Mouse (Mus musculus) c-Kit-negative CD71-positive TER-119-positive erythroid progenitor cells, embryonic 14.5 days (primary cell): Measurements from ENCODE around the gene Taf4.

Experiments used
- DNase-seq: peaks from one replicate; pipeline ENCODE4 v3.0.0-alpha.2; 2013; ENCODE audit warnings: low read depth, low spot score

The Taf4 gene

GRCm38 (mm10) chr2:179976628-179977343 lies at the start of gene Taf4:
Taf4 (minus strand) TSS chr2:179976646.
- DNase-seq = peak; percentile 82

DNA sequence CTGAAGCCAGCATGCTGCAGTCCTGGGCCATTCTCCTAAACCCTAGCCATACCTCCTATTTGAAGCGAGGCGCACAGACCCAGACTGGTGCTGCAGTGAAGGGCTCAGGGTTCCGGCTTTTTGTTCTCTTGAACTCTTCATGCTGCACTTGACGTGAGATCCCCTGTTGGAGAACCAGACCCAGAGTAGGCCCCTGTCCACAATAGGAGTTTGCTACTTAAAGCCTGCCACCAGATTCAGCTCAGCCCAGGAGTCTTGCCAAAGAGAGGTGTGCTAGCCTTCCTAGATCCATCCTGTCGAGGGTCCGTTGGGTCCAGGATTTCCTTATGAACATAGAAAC lies 49.4 kb upstream of the Taf4 start:
- DNase-seq = no peak

DNA sequence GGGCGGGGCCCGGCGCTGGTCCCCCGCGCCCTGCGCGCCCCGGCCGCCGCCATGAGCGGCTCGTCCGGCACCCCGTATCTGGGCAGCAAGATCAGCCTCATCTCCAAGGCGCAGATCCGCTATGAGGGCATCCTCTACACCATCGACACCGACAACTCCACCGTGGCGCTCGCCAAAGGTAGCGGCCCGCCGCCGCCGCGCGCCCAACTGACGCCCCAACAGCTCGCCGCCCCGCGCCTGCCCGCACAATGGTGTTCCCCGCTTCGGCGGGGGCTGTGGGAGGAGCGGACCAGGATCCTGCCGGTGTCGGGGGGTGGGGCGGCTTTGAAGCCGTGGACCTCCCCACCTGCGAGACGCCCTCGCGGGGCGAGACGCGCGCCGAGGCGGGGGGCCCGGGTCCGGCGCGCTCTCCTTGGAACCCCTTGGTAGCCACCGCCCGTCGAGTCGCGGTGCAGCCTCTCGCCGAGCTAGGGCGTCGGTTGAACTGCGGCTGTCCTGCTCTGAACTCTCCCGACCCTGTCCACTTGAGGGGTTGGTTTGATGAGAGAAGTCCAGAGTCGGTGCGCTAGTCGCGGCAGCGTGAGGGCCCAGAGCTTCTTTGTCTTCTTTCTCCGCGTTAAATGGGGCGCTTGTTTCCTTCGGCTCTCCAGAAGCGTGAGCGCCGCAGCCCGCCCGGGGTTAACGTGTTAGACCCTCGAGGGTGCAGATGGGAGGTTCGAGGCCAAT lies 48.9 kb upstream of the Taf4 start:
- DNase-seq = no peak

- peak; percentile 96 for DNase-seq
Measured at GRCm38 (mm10) chr2:180024401-180025098, 48.1 kb upstream of the Taf4 start, which contains the start of gene Lsm14b. Lsm14b (plus strand) TSS chr2:180024987.

GRCm38 (mm10) chr2:180022751-180023150 lies 46.3 kb upstream of the Taf4 start:
- DNase-seq = no peak

DNA sequence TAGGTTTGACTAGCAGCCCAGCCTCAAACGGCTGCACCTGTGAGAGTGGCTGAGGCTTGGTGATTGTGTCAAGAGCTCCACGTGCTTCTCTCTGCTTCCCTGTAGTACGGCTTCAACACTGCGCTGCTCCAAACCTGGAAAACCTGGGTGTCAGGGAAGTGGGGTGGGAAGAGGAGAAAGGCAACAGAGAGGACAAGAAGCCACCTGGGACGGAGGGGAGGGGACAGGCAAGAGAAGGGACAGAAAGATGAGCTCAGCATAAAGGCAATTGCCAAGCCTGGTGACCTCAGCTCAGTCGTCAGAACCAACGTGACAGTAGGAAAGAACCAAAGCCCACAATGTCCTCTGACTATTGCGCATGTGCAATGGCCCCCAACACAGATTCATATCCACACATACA lies 44.5 kb upstream of the Taf4 start:
- no peak for DNase-seq

DNA sequence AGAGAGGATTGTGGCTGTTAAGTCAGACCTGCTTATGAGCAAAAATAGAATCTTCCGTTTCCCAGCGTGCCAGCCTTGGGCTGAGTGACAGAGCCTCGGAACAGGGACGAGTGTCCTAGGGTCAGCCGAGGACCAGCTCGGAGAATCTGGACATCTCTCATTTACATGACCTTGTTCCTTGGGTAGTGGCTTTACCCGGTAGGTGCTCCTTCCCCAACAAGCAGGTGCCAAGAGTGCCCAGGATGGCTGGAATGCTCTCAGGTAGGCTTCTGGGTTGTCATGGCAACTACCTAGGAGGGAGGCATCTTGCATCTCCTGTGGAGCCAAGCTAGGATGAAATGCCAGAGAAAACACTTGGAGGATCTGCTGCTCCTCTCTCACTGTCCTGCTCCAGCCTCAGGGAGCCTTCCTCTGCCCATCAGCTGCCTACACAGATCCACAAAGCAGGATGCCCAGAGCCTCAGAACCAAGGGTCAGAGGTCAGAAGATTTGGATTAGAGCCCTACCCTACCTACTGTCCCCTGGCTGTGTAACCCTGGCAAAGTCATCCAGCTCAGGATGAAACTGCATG lies 43.7 kb upstream of the Taf4 start:
- DNase-seq = no peak

DNA sequence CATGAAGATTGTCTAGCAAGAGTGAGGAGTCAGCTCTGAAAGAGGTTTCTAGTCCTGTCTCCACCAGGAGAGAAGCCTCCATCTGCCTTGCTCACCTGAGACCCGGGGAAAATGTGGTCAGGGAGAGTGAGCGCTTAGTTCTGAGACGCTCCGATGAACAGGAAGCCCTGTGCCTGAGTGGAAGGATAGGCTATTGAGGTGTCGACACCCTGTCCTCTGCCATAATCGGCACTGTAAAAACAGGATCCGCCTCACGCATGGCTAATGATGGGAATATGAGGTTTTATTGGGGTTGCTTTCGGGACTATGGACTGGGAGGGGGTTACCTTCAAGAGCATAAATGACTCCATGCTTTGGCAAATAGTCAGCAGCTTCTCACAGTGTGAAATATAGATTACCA lies 42.1 kb upstream of the Taf4 start:
- DNase-seq = no peak

DNA sequence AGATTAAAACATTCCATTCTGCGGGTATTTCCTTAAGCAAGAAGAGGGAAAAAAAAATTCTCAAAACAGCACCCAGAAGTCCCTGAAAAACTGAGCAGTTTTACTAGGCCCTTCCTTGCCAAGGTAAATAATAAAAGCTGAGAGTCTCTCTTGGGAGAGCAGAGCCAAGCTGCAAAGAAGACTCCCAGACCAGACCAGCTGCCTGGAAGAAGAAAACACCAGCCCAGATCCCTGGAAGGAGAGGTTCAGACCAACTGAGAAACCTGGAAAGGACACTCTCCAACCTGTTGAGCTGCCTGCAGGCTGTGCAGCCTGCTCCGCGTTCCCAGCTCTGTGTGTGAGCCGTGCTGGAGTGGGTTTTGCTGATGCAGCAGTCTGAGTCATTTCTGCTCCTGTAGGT lies 41.2 kb upstream of the Taf4 start:
- no peak for DNase-seq

DNA sequence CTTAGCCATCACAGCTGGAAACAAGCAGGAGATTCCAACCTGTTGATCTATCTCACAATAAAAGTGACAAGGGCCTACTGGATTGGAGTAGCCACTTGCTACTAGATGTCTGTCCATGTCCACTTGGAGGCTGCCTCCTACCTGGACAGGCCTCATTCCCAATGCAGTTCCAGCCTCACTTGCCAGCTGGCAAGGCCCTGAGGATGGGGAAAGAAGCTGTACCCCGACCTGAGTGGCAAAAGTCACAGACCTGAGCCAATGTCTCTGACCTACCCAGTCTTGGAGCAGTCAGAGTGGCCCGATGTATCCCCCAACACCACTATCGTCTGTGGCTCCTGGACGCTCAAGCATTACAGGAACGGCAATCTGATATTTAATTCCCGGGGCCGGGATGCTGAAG lies 37.2 kb upstream of the Taf4 start:
- no peak for DNase-seq

GRCm38 (mm10) chr2:180011370-180011769 lies 34.9 kb upstream of the Taf4 start:
- DNase-seq = no peak

DNA sequence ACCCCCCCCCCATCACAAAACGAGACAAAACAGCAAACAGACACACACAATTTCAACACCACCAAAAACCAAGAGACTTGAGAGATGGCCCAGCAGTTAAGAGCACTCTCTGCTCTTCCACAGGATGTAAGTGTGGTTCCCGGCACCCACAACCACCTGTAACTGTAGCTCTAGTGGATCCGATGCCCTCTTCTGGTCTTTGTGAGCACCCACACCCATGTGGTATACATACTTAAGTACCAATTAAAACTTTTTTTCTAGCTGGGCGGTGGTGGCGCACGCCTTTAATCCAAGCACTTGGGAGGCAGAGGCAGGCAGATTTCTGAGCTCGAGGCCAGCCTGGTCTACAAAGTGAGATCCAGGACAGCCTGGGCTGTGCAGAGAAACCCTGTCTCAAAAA lies 34.2 kb upstream of the Taf4 start:
- no peak for DNase-seq

DNA sequence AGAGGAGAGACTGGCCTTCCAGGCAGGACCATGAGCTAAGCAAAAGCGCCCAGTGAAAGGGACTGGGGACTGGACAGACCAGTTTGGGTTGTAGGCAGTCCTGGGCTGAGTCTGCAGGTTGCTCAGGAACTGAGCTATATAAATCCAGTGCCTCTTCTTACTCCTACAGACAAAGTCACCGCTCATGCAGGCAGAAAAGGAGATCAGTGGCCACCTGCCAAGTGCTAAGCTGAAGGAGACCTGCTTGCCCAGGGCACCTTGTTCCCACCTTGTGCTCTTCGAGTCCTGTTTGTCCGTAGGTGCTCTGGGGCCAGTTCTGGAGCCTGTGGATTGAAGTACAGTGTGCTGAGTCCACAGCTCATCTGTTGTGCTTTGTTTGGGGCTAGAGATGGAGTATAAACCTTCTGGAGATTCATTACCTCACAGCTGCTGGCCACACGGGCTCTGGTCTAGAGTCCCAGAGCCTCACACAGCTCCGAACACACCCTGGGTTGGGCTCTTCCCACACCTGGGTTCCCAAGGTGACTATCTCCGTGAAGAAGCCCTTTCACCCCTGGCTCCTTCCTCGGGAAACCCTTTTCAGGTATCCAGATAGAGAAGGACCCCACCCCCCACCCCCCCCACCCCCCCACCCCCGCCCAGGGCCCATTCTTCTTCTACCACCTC lies 30.0 kb upstream of the Taf4 start:
- no peak for DNase-seq

DNA sequence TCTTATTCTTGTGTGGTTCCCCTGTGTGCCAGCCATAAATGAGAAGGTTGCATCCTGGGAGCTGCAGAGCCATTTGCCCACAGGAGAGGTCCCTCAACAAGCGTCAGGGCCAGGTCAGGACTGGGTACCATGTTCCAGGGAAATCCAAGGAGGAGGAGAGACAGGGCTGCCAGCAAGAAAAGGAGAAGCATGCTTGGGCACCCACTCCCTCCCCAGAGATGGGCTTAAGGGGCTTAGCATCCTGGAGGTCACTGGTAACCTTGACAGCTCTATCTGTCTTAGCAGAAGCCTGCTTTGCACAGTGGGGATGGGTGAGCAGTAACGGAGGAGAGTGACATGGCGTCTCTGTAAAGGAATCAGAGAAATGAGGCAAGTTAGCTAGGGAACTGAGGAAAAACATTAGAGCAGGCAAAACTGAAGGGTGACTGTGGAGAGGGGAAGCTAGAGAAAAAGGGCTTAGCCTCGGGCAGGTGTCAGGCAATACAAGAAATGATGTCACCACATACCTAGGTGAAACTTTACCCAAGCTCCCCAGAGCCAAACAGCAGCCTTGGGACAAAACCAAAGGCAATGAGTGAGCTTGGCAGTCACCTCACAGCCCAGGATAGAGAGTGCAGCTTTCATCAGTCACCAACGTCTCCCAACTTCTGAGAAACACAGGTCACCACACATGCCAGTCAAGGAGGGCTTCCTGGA lies 29.4 kb upstream of the Taf4 start:
- no peak for DNase-seq

- no peak for DNase-seq
Measured at GRCm38 (mm10) chr2:180001635-180002034, 25.2 kb upstream of the Taf4 start.

GRCm38 (mm10) chr2:179998431-179998830 lies 22.0 kb upstream of the Taf4 start:
- no peak for DNase-seq

GRCm38 (mm10) chr2:179993071-179993470 lies 16.6 kb upstream of the Taf4 start:
- DNase-seq = no peak

- DNase-seq = no peak
Measured at GRCm38 (mm10) chr2:179989098-179989497, 12.7 kb upstream of the Taf4 start.

DNA sequence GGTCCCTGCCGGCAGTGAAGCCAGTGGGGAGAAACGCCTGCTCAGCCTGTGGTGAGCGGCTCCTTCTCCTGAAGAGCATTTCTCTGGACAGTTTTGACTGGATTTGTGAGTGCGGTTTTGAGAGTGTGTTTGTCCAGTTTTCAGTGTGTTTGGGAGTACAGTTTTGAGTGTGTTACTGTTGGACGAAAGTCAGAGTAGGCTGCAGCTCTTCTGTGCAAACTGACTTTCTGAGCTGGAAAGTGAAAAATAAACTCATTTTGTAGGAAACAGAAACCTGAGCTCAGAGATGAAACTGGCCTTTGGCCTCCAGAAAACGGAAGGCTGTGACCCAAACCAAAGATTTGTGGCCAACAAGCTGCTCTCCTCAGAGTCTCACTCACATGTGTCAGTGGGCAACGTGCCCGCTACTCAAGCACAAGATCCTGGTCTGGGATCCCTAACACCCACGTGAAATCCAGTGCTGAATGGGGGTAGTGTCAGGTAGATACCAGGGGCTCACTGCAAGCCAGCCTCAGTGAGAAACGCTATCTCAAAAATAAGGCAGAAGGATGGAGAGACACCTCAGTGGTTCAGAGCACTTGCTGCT lies 10.1 kb upstream of the Taf4 start:
- DNase-seq = no peak

DNA sequence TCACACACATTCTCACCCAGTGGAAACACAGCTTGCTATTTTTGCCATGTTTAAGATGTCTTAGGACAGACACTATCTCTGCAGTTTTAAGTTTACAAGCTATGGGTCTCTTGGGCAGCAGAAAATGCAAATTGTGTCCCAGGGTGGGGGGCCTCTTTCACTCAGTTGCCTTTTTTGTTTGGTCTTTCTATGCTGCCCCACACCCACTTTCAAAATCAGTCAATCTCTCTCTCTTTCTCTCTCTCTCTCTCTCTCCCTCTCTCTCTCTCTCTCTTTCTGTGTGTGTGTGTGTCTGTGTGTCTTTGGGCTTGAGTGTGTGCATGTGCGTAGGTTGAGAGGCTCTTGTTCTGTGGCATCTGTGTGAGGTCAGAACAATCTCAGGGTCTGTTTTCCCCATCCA lies 9.2 kb upstream of the Taf4 start:
- DNase-seq = no peak

DNA sequence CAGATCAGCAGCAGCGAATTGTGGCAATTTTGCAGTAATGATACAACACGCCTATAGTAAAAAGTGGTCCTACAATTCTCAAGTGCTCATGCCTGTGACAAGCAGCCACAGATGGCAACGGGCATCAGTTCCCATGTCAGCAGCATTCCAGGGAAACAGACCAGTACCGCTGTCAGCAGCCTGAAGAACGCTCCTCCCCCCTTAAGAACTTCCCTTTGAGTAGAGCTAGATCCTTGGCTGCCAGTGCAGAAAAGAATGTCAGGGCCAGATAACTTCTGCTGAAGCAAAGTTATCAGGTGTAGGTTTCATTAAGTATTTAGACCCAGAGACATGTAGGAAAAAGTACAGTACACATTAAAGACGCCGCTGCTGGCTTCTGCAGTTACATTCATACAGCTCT lies 8.4 kb upstream of the Taf4 start:
- DNase-seq = no peak
